Mouse (Mus musculus) CH12.LX (cell line): ENCODE results near the gene Acoxl. TPM values are rescaled to one million over a fixed set of nuclear protein-coding genes. Genes with fewer than 3 reads are reported as not detected.

ENCODE experiments used
- DNase-seq: peaks from one replicate; pipeline ENCODE4 v3.0.0-alpha.2; 2013; ENCODE audit errors: extremely low read depth
- H3K27ac ChIP-seq: 2 replicates; pipeline ENCODE4 v1.5.1; 2012; ENCODE audit warnings: low read depth, mild to moderate bottlenecking, control low read depth, moderate library complexity; ENCODE audit not compliant: insufficient read depth
- H3K27me3 ChIP-seq: replicated peaks from 2 replicates; pipeline ENCODE3; 2012; ENCODE audit warnings: inconsistent platforms
- H3K36me3 ChIP-seq, 2 experiments: replicated peaks in 1 of 2; 2 replicates each; pipeline versions ENCODE3 to v1.6.1; 2012; ENCODE audit warnings: inconsistent platforms in 1 of 2, low read length in 1 of 2, mild to moderate bottlenecking in 1 of 2, mixed read lengths in 1 of 2, moderate library complexity in 1 of 2; ENCODE audit not compliant: control insufficient read depth in 1 of 2, insufficient read depth in 1 of 2
- H3K4me1 ChIP-seq, 2 experiments: 2 replicates each; pipeline ENCODE4 v1.6.1; 2012; ENCODE audit warnings: inconsistent platforms in 1 of 2, moderate library complexity in 1 of 2; ENCODE audit not compliant: insufficient read depth in 2 of 2, control insufficient read depth in 1 of 2
- H3K4me2 ChIP-seq: 2 replicates; pipeline ENCODE4 v1.6.1; 2012; ENCODE audit warnings: low read depth, mild to moderate bottlenecking, control low read depth; ENCODE audit not compliant: poor library complexity, insufficient read depth, severe bottlenecking
- H3K4me3 ChIP-seq, 3 experiments: fragments of 150-350 bp in 1 of 3; sonication (generic) in 1 of 3; replicated peaks in 1 of 3; 2 replicates each; pipeline versions ENCODE3 to v1.5.1; 2011 to 2012; ENCODE audit warnings: low read depth in 2 of 3, low read length in 2 of 3, mild to moderate bottlenecking in 2 of 3, moderate library complexity in 2 of 3, control low read depth in 1 of 3, improper control_type of control experiment in 1 of 3, inconsistent platforms in 1 of 3, mixed read lengths in 1 of 3; ENCODE audit not compliant: poor library complexity in 1 of 3
- H3K79me2 ChIP-seq: replicated peaks from 2 replicates; pipeline ENCODE4 v1.6.1; 2012; ENCODE audit warnings: mild to moderate bottlenecking, moderate library complexity; ENCODE audit not compliant: control insufficient read depth, poor library complexity, insufficient read depth, severe bottlenecking; ENCODE audit errors: extremely low read depth
- H3K9ac ChIP-seq: 2 replicates; pipeline ENCODE4 v1.6.1; 2012; ENCODE audit warnings: low read depth, mild to moderate bottlenecking, control low read depth, moderate library complexity; ENCODE audit not compliant: insufficient read depth
- H3K9me3 ChIP-seq: replicated peaks from 2 replicates; pipeline ENCODE3; 2012; ENCODE audit warnings: low read length, inconsistent platforms, mixed read lengths
- CHD1 ChIP-seq: IDR thresholded peaks from 2 replicates; pipeline ENCODE4 v1.6.1; 2012; ENCODE audit warnings: low read depth, low read length, improper control_type of control experiment, inconsistent platforms
- CHD2 ChIP-seq: IDR thresholded peaks from 2 replicates; pipeline ENCODE4 v1.6.1; 2011; ENCODE audit warnings: low read length, improper control_type of control experiment
- CTCF ChIP-seq, 2 experiments: IDR thresholded peaks in 1 of 2; conservative IDR thresholded peaks in 1 of 2; 2 replicates each; pipeline ENCODE4 v1.5.1; 2011 to 2012; ENCODE audit warnings: low read depth in 2 of 2, low read length in 2 of 2, improper control_type of control experiment in 1 of 2, inconsistent platforms in 1 of 2, mild to moderate bottlenecking in 1 of 2, moderate library complexity in 1 of 2
- E2F4 ChIP-seq: IDR thresholded peaks from 2 replicates; pipeline ENCODE4 v1.6.1; 2011; ENCODE audit warnings: low read depth, low read length, improper control_type of control experiment; ENCODE audit not compliant: insufficient replicate concordance
- ELF1 ChIP-seq: IDR thresholded peaks from 2 replicates; pipeline ENCODE4 v1.6.1; 2014; ENCODE audit warnings: low read depth, mild to moderate bottlenecking, inconsistent platforms, low read length, improper control_type of control experiment
- EP300 ChIP-seq: IDR thresholded peaks from 2 replicates; pipeline ENCODE4 v1.6.1; 2011; ENCODE audit warnings: low read length, improper control_type of control experiment
- ETS1 ChIP-seq: conservative IDR thresholded peaks from 2 replicates; pipeline ENCODE4 v1.6.1; 2012; ENCODE audit warnings: low read depth, mild to moderate bottlenecking, inconsistent platforms, low read length, improper control_type of control experiment, moderate library complexity
- GABPA ChIP-seq: IDR thresholded peaks from 2 replicates; pipeline ENCODE4 v1.6.1; 2012; ENCODE audit warnings: low read depth, low read length, improper control_type of control experiment, inconsistent platforms; ENCODE audit not compliant: insufficient replicate concordance
- HCFC1 ChIP-seq: IDR thresholded peaks from 2 replicates; pipeline ENCODE4 v1.6.1; 2012; ENCODE audit warnings: low read depth, mild to moderate bottlenecking, inconsistent platforms, low read length, improper control_type of control experiment
- IRF4 ChIP-seq: IDR thresholded peaks from 2 replicates; pipeline ENCODE4 v1.6.1; 2014; ENCODE audit warnings: low read depth, mild to moderate bottlenecking, inconsistent platforms, low read length, improper control_type of control experiment
- JUND ChIP-seq: conservative IDR thresholded peaks from 2 replicates; pipeline ENCODE4 v1.6.1; 2011; ENCODE audit warnings: low read depth, low read length, improper control_type of control experiment
- KAT2A ChIP-seq: IDR thresholded peaks from 2 replicates; pipeline ENCODE4 v1.6.1; 2012; ENCODE audit warnings: low read length, improper control_type of control experiment, inconsistent platforms; ENCODE audit not compliant: insufficient replicate concordance
- MAX ChIP-seq: IDR thresholded peaks from 2 replicates; pipeline ENCODE4 v1.6.1; 2011; ENCODE audit warnings: low read length, improper control_type of control experiment
- MAZ ChIP-seq: IDR thresholded peaks from 2 replicates; pipeline ENCODE4 v1.6.1; 2012; ENCODE audit warnings: low read depth, mild to moderate bottlenecking, inconsistent platforms, low read length, improper control_type of control experiment, moderate library complexity
- MEF2A ChIP-seq: IDR thresholded peaks from 2 replicates; pipeline ENCODE4 v1.6.1; 2014; ENCODE audit warnings: low read depth, mild to moderate bottlenecking, inconsistent platforms, low read length, improper control_type of control experiment, borderline replicate concordance
- NELFE ChIP-seq: IDR thresholded peaks from 2 replicates; pipeline ENCODE4 v1.6.1; 2011; ENCODE audit warnings: low read depth, low read length, improper control_type of control experiment
- NRF1 ChIP-seq: IDR thresholded peaks from 2 replicates; pipeline ENCODE4 v1.6.1; 2014; ENCODE audit warnings: low read depth, mild to moderate bottlenecking, inconsistent platforms, low read length, improper control_type of control experiment, moderate library complexity
- PAX5 ChIP-seq: IDR thresholded peaks from 2 replicates; pipeline ENCODE4 v1.6.1; 2012; ENCODE audit warnings: low read length, inconsistent platforms, mixed read lengths
- POLR2A ChIP-seq: IDR thresholded peaks from 2 replicates; pipeline ENCODE4 v1.6.1; 2011; ENCODE audit warnings: low read depth, mild to moderate bottlenecking, improper control_type of control experiment, low read length
- POLR2AphosphoS2 ChIP-seq: IDR thresholded peaks from 2 replicates; pipeline ENCODE4 v1.6.1; 2011; ENCODE audit warnings: low read depth, low read length, improper control_type of control experiment
- RAD21 ChIP-seq: IDR thresholded peaks from 2 replicates; pipeline ENCODE4 v1.6.1; 2011; ENCODE audit warnings: low read depth, mild to moderate bottlenecking, low read length, improper control_type of control experiment, moderate library complexity
- RCOR1 ChIP-seq: conservative IDR thresholded peaks from 2 replicates; pipeline ENCODE4 v1.6.1; 2012; ENCODE audit warnings: low read depth, mild to moderate bottlenecking, inconsistent platforms, low read length, improper control_type of control experiment
- SIN3A ChIP-seq: IDR thresholded peaks from 2 replicates; pipeline ENCODE4 v1.6.1; 2012; ENCODE audit warnings: low read length, improper control_type of control experiment, inconsistent platforms
- TBP ChIP-seq: conservative IDR thresholded peaks from 2 replicates; pipeline ENCODE4 v1.6.1; 2011; ENCODE audit warnings: low read depth, low read length, improper control_type of control experiment
- TCF12 ChIP-seq: IDR thresholded peaks from 2 replicates; pipeline ENCODE4 v1.6.1; 2014; ENCODE audit warnings: low read depth, mild to moderate bottlenecking, inconsistent platforms, low read length, improper control_type of control experiment
- USF1 ChIP-seq: IDR thresholded peaks from 2 replicates; pipeline ENCODE4 v1.6.1; 2014; ENCODE audit warnings: low read depth, mild to moderate bottlenecking, inconsistent platforms, low read length, improper control_type of control experiment
- USF2 ChIP-seq: conservative IDR thresholded peaks from 2 replicates; pipeline ENCODE4 v1.6.1; 2011; ENCODE audit warnings: low read depth, low read length, improper control_type of control experiment
- ZKSCAN1 ChIP-seq: IDR thresholded peaks from 2 replicates; pipeline ENCODE4 v1.6.1; 2012; ENCODE audit warnings: low read depth, inconsistent platforms, low read length, improper control_type of control experiment, borderline replicate concordance
- ZMIZ1 ChIP-seq: IDR thresholded peaks from 2 replicates; pipeline ENCODE4 v1.6.1; 2012; ENCODE audit warnings: low read depth, mild to moderate bottlenecking, inconsistent platforms, low read length, improper control_type of control experiment
- ZNF384 ChIP-seq: IDR thresholded peaks from 2 replicates; pipeline ENCODE4 v1.6.1; 2012; ENCODE audit warnings: low read depth, low read length, improper control_type of control experiment, inconsistent platforms
- dilution Hi-C: fragments of 300-500 bp; cut with MboI; formaldehyde crosslinking; loops from 2 replicates; pipeline ENCODE4 v1.14.3; 2020; ENCODE audit warnings: low sequenced_read_pairs; ENCODE audit not compliant: extremely low pct_unique_long_range_greater_than_20kb, extremely low pct_ligation_motif_present
- in situ Hi-C: fragments of 300-500 bp; cut with MboI; formaldehyde crosslinking; loops from 3 replicates; pipeline ENCODE4 v1.14.3; 2019; ENCODE audit warnings: low sequenced_read_pairs, low pct_ligation_motif_present, low pct_unique_long_range_greater_than_20kb, mixed read lengths
- polyA plus RNA-seq: library from polyadenylated mRNA; unstranded; fragments of >175 nt; gene quantifications from 2 replicates; pipeline ENCODE4 v1.2.1, GENCODE M21; 2012; ENCODE audit warnings: low read depth; ENCODE audit not compliant: insufficient read length
- total RNA-seq, 2 experiments: library from RNA; depleted of rRNA; stranded (reverse); fragments of 300-350 nt in 1 of 2; fragments of >200 nt in 1 of 2; gene quantifications; 2 replicates each; pipeline ENCODE4 v1.2.3; 2012 to 2014

The Acoxl gene
- total and polyA plus RNA-seq, 3 experiments, result 0.25 to 0.43 TPM; not detected in 1

DNA sequence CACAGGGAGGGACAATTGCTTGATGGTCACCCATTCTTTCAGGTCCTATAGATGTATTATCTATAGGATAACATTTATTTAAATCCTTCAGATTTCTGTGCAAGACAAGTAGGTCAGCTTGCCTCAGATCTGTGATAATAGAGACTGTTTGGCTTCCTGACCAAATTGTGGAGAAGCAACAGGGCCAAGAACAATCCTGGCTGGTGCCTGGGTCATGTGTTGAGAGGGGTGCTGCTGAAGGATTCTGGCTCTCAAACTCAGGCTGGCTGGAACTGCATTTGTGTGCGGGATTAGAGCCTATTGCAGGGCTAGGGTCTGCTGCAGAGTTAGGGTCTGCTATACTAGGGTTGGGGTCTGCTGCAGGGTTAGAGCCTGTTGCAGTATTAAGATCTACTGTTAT lies 153.0 kb downstream of the Acoxl start:
- Histone ChIP-seq H3K9me3 (no peaks in the 10 kb centered on the region), H3K27ac (no peak overlapping the region), H3K4me2 (no peak overlapping the region), H3K79me2 (no peaks in the 10 kb centered on the region), H3K36me3 (no peaks in the 10 kb centered on the region), H3K9ac (no peak overlapping the region), H3K4me3 (no peak overlapping the region), H3K27me3 (no peaks in the 10 kb centered on the region), H3K4me1 (no peaks in the 10 kb centered on the region)
- dilution Hi-C loops (no loop called here), in situ Hi-C loops (no loop called here)
- TF ChIP-seq CTCF (conservative IDR thresholded peaks at IDR 0.05 in 1 of 2, IDR thresholded peaks at IDR 0.05 in 1 of 2; ENCODE audit: low read depth in 2 of 2, low read length in 2 of 2) (no peak), USF2 (no peak), POLR2AphosphoS2 (no peak), CHD1 (no peak), ELF1 (no peak), E2F4 (no peak), HCFC1 (no peak), PAX5 (no peak), KAT2A (no peak), MAZ (no peak), RCOR1 (no peak), ZNF384 (no peak), CHD2 (no peak), ZMIZ1 (no peak), NELFE (no peak), MEF2A (no peak), POLR2A (no peak)
- DNase-seq, result no peak

DNA sequence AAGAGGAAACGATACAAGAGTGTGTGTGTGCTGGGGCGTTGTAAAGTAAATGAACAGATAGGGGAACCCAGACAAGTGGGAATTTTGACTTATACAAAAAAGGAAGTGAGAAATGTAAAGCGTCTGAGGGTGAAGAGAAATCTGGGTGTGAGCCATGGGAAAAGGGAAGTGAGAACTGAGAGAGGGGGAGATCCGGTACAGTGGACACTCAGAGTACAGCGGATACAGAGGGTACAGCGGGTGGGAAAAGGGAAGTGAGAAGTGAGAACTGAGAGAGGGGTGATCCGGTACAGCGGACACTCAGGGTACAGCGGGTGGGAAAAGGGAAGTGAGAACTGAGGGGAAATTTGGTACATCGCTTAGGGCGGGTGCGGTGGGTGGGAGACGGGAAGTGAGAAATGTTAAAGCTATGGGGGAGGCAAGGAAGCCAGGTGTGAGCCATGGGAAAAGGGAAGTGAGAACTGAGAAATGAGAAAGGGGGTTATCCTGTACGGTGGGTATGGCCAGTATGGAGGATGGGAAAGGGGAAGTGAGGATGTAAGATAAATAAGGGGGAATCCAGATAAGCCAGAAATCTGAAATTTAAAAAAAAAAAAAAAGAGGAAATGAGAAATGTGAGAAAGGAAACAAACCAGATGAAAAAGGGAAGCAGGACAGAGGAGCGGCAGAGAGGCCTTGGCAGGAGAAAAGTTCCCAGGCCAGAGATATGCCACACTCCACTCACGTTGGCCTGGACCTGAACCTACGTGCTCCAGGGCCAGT lies 170.2 kb downstream of the Acoxl start:
- no peak overlapping the region for H3K4me3 ChIP-seq
- H3K27ac ChIP-seq, result peak overlapping the region; percentile 93
- in situ Hi-C loops (no loop called here), dilution Hi-C loops (no loop called here)
- no peaks in the 10 kb centered on the region for H3K36me3 ChIP-seq
- no peak overlapping the region for H3K4me2 ChIP-seq
- no peaks in the 10 kb centered on the region for H3K27me3 ChIP-seq
- H3K79me2 ChIP-seq, result no peaks in the 10 kb centered on the region
- no peak overlapping the region for H3K9ac ChIP-seq
- peaks cover 0 to 3% of the 10 kb centered on the region in 2 experiments; a peak in 1 of 4 replicates for H3K4me1 ChIP-seq
- DNase-seq, result peak; percentile 84
- H3K9me3 ChIP-seq, result peaks cover 26% of the 10 kb centered on the region
- peak; percentile 85 for TF ChIP-seq ZNF384
- no peak for TF ChIP-seq USF2
- TF ChIP-seq HCFC1, result no peak; the same call in 1 of the 2 replicates
- TF ChIP-seq GABPA, result no peak
- no peak for TF ChIP-seq TBP
- TF ChIP-seq POLR2AphosphoS2, result no peak
- TF ChIP-seq MAZ, result peak; percentile 69; the same call in 1 of the 2 replicates
- TF ChIP-seq CTCF (conservative IDR thresholded peaks at IDR 0.05 in 1 of 2, IDR thresholded peaks at IDR 0.05 in 1 of 2; ENCODE audit: low read depth in 2 of 2, low read length in 2 of 2), result no peak
- TF ChIP-seq PAX5, result no peak
- TF ChIP-seq ZKSCAN1, result no peak
- TF ChIP-seq ZMIZ1, result no peak
- TF ChIP-seq RAD21, result no peak
- TF ChIP-seq SIN3A, result no peak
- TF ChIP-seq CHD2, result peak; percentile 82
- no peak for TF ChIP-seq JUND
- no peak for TF ChIP-seq USF1
- TF ChIP-seq MAX, result no peak
- peak; percentile 91 for TF ChIP-seq IRF4
- TF ChIP-seq POLR2A, result no peak
- no peak for TF ChIP-seq NRF1
- no peak for TF ChIP-seq RCOR1
- TF ChIP-seq MEF2A, result no peak
- TF ChIP-seq ELF1, result peak; percentile 7; the same call in 1 of the 2 replicates
- peak; percentile 57 for TF ChIP-seq EP300
- peak; percentile 73 for TF ChIP-seq TCF12
- peak; percentile 32 for TF ChIP-seq ETS1
